Mouse (Mus musculus) bone marrow, adult 2 months (tissue): Measurements from ENCODE around the gene Mpz. TPM values are rescaled to one million over a fixed set of nuclear protein-coding genes. Genes with fewer than 3 reads are reported as not detected.

Experiments
- H3K27ac ChIP-seq: fragments of 200-500 bp; 2 replicates; pipeline ENCODE4 v1.5.1; 2012; ENCODE audit warnings: low read depth, mild to moderate bottlenecking, control low read depth, inconsistent platforms, low read length; ENCODE audit not compliant: control insufficient read depth, poor library complexity, insufficient read depth
- H3K4me1 ChIP-seq: fragments of 200-500 bp; 2 replicates; pipeline ENCODE4 v1.6.1; 2011; ENCODE audit warnings: low read length; ENCODE audit not compliant: control insufficient read depth, insufficient read depth
- H3K4me3 ChIP-seq: fragments of 200-500 bp; replicated peaks from 2 replicates; pipeline ENCODE3; 2011; ENCODE audit warnings: mild to moderate bottlenecking, low read depth, low read length, control low read depth; ENCODE audit not compliant: control insufficient read depth
- CTCF ChIP-seq: fragments of 200-500 bp; IDR thresholded peaks from 2 replicates; pipeline ENCODE4 v1.5.1; 2011; ENCODE audit warnings: low read length, control low read depth; ENCODE audit not compliant: control insufficient read depth, insufficient read depth
- POLR2A ChIP-seq: fragments of 200-500 bp; IDR thresholded peaks from 2 replicates; pipeline ENCODE4 v1.6.1; 2011; ENCODE audit warnings: low read depth, mild to moderate bottlenecking, control low read depth, low read length, borderline replicate concordance; ENCODE audit not compliant: control insufficient read depth
- WGBS: fragments of 180-500 bp; shearing (Covaris S2); methylation state at CpG from one replicate; pipeline ENCODE4 v1.1.7; 2018; 5-methylcytosine and 5-hydroxymethylcytosine counted together
- polyA plus RNA-seq: library from polyadenylated mRNA; stranded (reverse); fragments of >200 nt; gene quantifications from 2 replicates; pipeline ENCODE4 v1.2.4, GENCODE M21; 2011; ENCODE audit warnings: low replicate concordance; ENCODE audit not compliant: missing spikeins, insufficient read depth, insufficient read length

The Mpz gene
- polyA plus RNA-seq, 1 experiment = not detected

DNA sequence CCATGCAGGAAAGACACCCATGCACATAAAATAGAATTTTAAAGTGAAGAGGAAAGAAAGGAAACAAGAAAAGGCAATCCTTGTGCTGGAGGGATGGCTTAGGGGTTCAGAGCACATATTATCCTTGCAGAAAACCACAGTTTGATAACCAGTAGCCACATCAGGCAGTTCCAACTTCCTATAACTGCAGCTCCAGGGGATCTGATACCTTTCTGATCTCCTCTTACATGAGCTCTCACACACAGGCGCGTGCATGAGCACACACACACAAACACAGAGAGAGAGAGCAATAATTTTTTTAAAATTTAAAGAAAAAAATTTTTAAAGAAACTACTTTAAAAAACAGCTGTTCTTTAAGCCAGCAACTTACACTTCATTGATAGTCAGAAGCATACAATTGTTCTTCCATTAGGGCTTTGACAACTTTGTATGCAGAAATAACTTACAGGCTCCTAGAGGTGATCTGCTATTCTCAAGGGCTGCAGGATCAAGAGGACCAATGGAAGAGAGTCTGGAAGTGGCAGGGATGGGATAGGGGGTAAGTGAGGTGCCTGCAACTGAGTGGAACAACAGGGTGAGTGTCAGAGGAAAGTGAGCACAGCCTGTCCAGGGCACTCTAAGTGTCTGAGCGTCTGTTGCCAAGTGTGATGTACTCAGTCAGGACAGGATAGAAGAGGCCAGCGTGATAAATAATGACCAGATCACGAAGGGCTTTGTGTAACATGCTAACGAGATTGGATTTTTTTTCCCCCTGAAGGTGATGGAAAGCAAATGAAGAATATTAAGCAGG lies 55.4 kb downstream of the Mpz start:
- no peaks in the 10 kb centered on the region; the same call in 1 of the 2 replicates for H3K4me1 ChIP-seq
- H3K4me3 ChIP-seq = no peak overlapping the region
- TF ChIP-seq POLR2A = no peak
- no peak overlapping the region for H3K27ac ChIP-seq
- WGBS = 58% methylated on average over 6 of the region's 6 CpGs

DNA sequence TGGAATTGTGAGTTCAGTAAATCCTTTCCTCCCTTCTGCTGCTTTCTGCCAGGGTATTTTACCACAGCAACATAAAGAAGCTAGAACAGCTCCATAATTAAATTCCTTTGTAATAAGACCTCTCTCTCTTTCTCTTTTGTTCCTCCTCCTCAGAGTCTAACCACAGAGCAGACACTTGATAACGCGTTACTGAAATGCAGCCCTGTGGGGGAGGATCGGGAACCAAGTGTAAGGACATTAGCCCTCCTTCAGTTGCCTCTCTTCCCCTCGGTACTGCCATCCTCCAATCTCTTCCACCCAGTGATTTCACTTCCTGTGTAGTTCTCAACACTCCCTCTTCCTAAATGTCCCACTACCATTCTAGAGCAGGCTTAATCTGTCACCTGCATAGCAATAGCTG lies 58.9 kb downstream of the Mpz start:
- 8% methylated on average over 4 of the region's 4 CpGs for WGBS
- Histone ChIP-seq H3K4me1 (no peaks in the 10 kb centered on the region; the same call in 1 of the 2 replicates), H3K4me3 (no peak overlapping the region), H3K27ac (no peak overlapping the region)
- no peak for TF ChIP-seq CTCF
- TF ChIP-seq POLR2A = no peak

Other genes starting within 250 kb of the Mpz start
- not detected in 2 replicates for gene Fcrlb, start 237.8 kb upstream of the Mpz start, polyA plus RNA-seq
- gene Fcrla, start 223.1 kb upstream of the Mpz start, polyA plus RNA-seq = 18.2 and 44.1 TPM in 2 replicates
- 23.0 and 75.4 TPM in 2 replicates for gene Fcgr2b, start 174.2 kb upstream of the Mpz start, polyA plus RNA-seq
- 10.4 and 24.3 TPM in 2 replicates for gene Fcgr4, start 131.8 kb upstream of the Mpz start, polyA plus RNA-seq
- 18.2 and 56.7 TPM in 2 replicates for gene Fcgr3, start 85.8 kb upstream of the Mpz start, polyA plus RNA-seq
- not detected in 2 replicates for gene Cfap126, start 36.8 kb upstream of the Mpz start, polyA plus RNA-seq
- 63.6 and 72.1 TPM in 2 replicates for gene Sdhc, start 108 bp upstream of the Mpz start, polyA plus RNA-seq
- gene Pcp4l1, start 45.6 kb downstream of the Mpz start, polyA plus RNA-seq = 4.3 and 5.1 TPM in 2 replicates
- gene Nr1i3, start 63.3 kb downstream of the Mpz start, polyA plus RNA-seq = 0.80 and 1.0 TPM in 2 replicates
- gene Tomm40l, start 71.8 kb downstream of the Mpz start, polyA plus RNA-seq = 10.8 and 20.1 TPM in 2 replicates
- gene Apoa2, start 74.3 kb downstream of the Mpz start, polyA plus RNA-seq = 66.3 and 203 TPM in 2 replicates
- 102 and 317 TPM in 2 replicates for gene Fcer1g, start 83.7 kb downstream of the Mpz start, polyA plus RNA-seq
- 0.25 TPM in 1 of 2 replicates, not detected in the other for gene Adamts4, start 99.7 kb downstream of the Mpz start, polyA plus RNA-seq
- gene Ndufs2, start 100.7 kb downstream of the Mpz start, polyA plus RNA-seq = 109 and 134 TPM in 2 replicates
- gene B4galt3, start 119.6 kb downstream of the Mpz start, polyA plus RNA-seq = 29.8 and 67.5 TPM in 2 replicates
- gene Ppox, start 130.5 kb downstream of the Mpz start, polyA plus RNA-seq = 197 and 282 TPM in 2 replicates
- 39.1 and 60.0 TPM in 2 replicates for gene Usp21, start 137.3 kb downstream of the Mpz start, polyA plus RNA-seq
- 34.0 and 84.2 TPM in 2 replicates for gene Ufc1, start 144.3 kb downstream of the Mpz start, polyA plus RNA-seq
- gene Dedd, start 178.4 kb downstream of the Mpz start, polyA plus RNA-seq = 31.6 and 49.7 TPM in 2 replicates
- 16.0 and 18.8 TPM in 2 replicates for gene Nit1, start 194.9 kb downstream of the Mpz start, polyA plus RNA-seq
- 73.2 and 94.4 TPM in 2 replicates for gene Pfdn2, start 195.0 kb downstream of the Mpz start, polyA plus RNA-seq
- gene Klhdc9, start 210.1 kb downstream of the Mpz start, polyA plus RNA-seq = 1.3 TPM in 1 of 2 replicates, not detected in the other
- 0.27 and 1.1 TPM in 2 replicates for gene Nectin4, start 219.4 kb downstream of the Mpz start, polyA plus RNA-seq
- gene Arhgap30, start 238.2 kb downstream of the Mpz start, polyA plus RNA-seq = 36.8 and 72.9 TPM in 2 replicates